Mouse (Mus musculus) small intestine, adult 2 months (tissue): ENCODE measurements at regions not wholly inside any gene's neighbourhood (a gene's known extent, or its start where the extent isn't known, plus 50 kb on each side); places are given as distances from the start of the nearest gene placed in this dataset.

Source experiments
- CTCF ChIP-seq: fragments of 200-500 bp; IDR thresholded peaks from 2 replicates; pipeline ENCODE4 v1.5.1; 2012; ENCODE audit warnings: low read depth, mild to moderate bottlenecking, control low read depth, inconsistent platforms, low read length, moderate library complexity, mixed read lengths; ENCODE audit not compliant: insufficient replicate concordance, insufficient read length; ENCODE audit errors: extremely low read depth
- POLR2A ChIP-seq: fragments of 200-500 bp; IDR thresholded peaks from 2 replicates; pipeline ENCODE4 v1.6.1; 2012; ENCODE audit warnings: low read depth, mild to moderate bottlenecking, control low read depth, inconsistent platforms, low read length, moderate library complexity

DNA sequence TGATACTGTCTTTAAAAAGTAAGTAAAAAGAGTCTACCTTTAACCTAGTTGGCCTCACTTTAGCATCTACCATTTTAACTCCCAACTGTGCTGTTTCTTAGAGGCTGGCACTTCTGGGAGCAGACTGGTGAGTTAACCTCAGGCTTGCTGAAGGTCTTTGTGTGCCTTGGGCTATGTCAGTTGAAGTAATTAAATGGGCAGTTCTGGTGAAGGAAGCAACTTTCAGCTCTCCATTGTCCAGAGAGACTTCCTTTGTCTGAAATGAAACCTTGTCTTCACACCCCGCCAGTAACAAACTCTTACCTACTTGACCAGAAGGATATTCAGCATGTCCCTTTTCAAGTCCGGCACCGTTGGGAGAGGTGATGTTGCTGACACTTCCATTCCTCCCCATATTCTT is 55.5 kb downstream of the Zfp281 start:
- no peak for TF ChIP-seq CTCF
- no peak for TF ChIP-seq POLR2A
